28 mouse cellular contexts compared by ENCODE assay signal in genomic region chr7:115372921-115373320, GRCm38 (mm10).
"Had no signal": no experiment of that assay in that cellular context is flagged by ENCODE, and none has a peak within 500 bp of the region (broad histone marks: within the 10 kb centered on the region; RNA-seq: fewer than 3 reads in every experiment).

No protein-coding gene starts in this region.

- H3K4me3 ChIP-seq: embryonic facial prominence, embryonic 10.5 days; embryonic facial prominence, embryonic 12.5 days; embryonic facial prominence, embryonic 13.5 days; embryonic facial prominence, embryonic 15.5 days; erythroblast, embryonic 14.5 days; forebrain, embryonic 10.5 days; forebrain, embryonic 12.5 days; forebrain, embryonic 13.5 days; forebrain, embryonic 15.5 days; gastrocnemius, adult 2 months; heart, adult 2 months had no signal

- H3K27me3 ChIP-seq: forebrain, embryonic 12.5 days; forebrain, embryonic 13.5 days; forebrain, embryonic 15.5 days had no signal

- H3K36me3 ChIP-seq: embryonic facial prominence, embryonic 10.5 days; embryonic facial prominence, embryonic 12.5 days; embryonic facial prominence, embryonic 13.5 days; embryonic facial prominence, embryonic 15.5 days; forebrain, embryonic 10.5 days; forebrain, embryonic 12.5 days; forebrain, embryonic 15.5 days had no signal

- H3K4me1 ChIP-seq: embryonic facial prominence, embryonic 15.5 days had no signal

- ATAC-seq: forebrain, embryonic 13.5 days; forebrain, embryonic 14.5 days; forebrain, embryonic 15.5 days; forebrain, embryonic 16.5 days; forebrain, postnatal 0 days had no signal

- H3K27ac ChIP-seq: embryonic facial prominence, embryonic 10.5 days; embryonic facial prominence, embryonic 12.5 days; embryonic facial prominence, embryonic 15.5 days; forebrain, embryonic 10.5 days; forebrain, embryonic 12.5 days; forebrain, embryonic 13.5 days; forebrain, embryonic 15.5 days; gastrocnemius, adult 2 months; heart, adult 2 months had no signal

- H3K4me2 ChIP-seq: embryonic facial prominence, embryonic 12.5 days; embryonic facial prominence, embryonic 13.5 days; embryonic facial prominence, embryonic 15.5 days; forebrain, embryonic 12.5 days; forebrain, embryonic 13.5 days; forebrain, embryonic 15.5 days had no signal

- H3K9ac ChIP-seq: embryonic facial prominence, embryonic 12.5 days; embryonic facial prominence, embryonic 13.5 days; embryonic facial prominence, embryonic 15.5 days; forebrain, embryonic 12.5 days; forebrain, embryonic 13.5 days; forebrain, embryonic 15.5 days; forebrain, postnatal 0 days had no signal

- H3K9me3 ChIP-seq: embryonic facial prominence, embryonic 10.5 days; embryonic facial prominence, embryonic 12.5 days; embryonic facial prominence, embryonic 13.5 days; embryonic facial prominence, embryonic 15.5 days; forebrain, embryonic 10.5 days; forebrain, embryonic 12.5 days; forebrain, embryonic 13.5 days; forebrain, embryonic 15.5 days had no signal

- DNase-seq: cerebellum, adult 2 months; cerebellum, adult 8-10 months; cerebellum, adult 9-10 months; cerebellum, adult 9-11 months; cerebellum, postnatal 10 days; cerebellum, postnatal 14 days; cerebellum, postnatal 25 days; cerebellum, postnatal 36 days; embryo, embryonic 11 days; forebrain, postnatal 0 days; gastrocnemius, adult 2 months; gastrocnemius, postnatal 10 days; gastrocnemius, postnatal 14 days; gastrocnemius, postnatal 25 days; gastrocnemius, postnatal 36 days; heart, adult 18-20 months; heart, adult 2 months had no signal
